Mouse (Mus musculus) heart, embryonic 16.5 days (tissue): ENCODE measurements around the gene Trim2. TPM values are rescaled to one million over a fixed set of nuclear protein-coding genes. Genes with fewer than 3 reads are reported as not detected.

Source experiments
- ATAC-seq: fragments of 200-750 bp; cut with Nextera tagmentation; replicated peaks from 2 replicates; pipeline ENCODE4 v1.8.0; 2017; ENCODE audit warnings: moderate number of reproducible peaks; ENCODE audit not compliant: insufficient read depth, low FRiP score; ENCODE audit errors: extremely low read depth
- H3K27ac ChIP-seq: fragments of 300-500 bp; sonication (generic); 2 replicates; pipeline ENCODE4 v1.5.1; 2014; ENCODE audit warnings: mild to moderate bottlenecking, low read length, control low read depth, moderate library complexity
- H3K27me3 ChIP-seq: fragments of 300-500 bp; sonication (generic); 2 replicates; pipeline ENCODE4 v1.6.1; 2014; ENCODE audit warnings: low read length, mixed read lengths; ENCODE audit not compliant: control insufficient read depth, insufficient read depth
- H3K36me3 ChIP-seq: fragments of 300-500 bp; sonication (generic); 2 replicates; pipeline ENCODE4 v1.6.1; 2014; ENCODE audit not compliant: control insufficient read depth, insufficient read depth
- H3K4me1 ChIP-seq: fragments of 300-500 bp; sonication (generic); 2 replicates; pipeline ENCODE4 v1.6.1; 2014; ENCODE audit warnings: low read length, mixed read lengths; ENCODE audit not compliant: control insufficient read depth, insufficient read depth
- H3K4me2 ChIP-seq: fragments of 300-500 bp; sonication (generic); 2 replicates; pipeline ENCODE4 v1.6.1; 2014; ENCODE audit warnings: low read depth, mild to moderate bottlenecking, control low read depth, low read length
- H3K4me3 ChIP-seq: fragments of 300-500 bp; sonication (generic); 2 replicates; pipeline ENCODE4 v1.5.1; 2014; ENCODE audit warnings: mild to moderate bottlenecking, control low read depth, low read length
- H3K9ac ChIP-seq: fragments of 300-500 bp; sonication (generic); 2 replicates; pipeline ENCODE4 v1.6.1; 2014; ENCODE audit warnings: low read length, control low read depth
- H3K9me3 ChIP-seq: fragments of 300-500 bp; sonication (generic); replicated peaks from 2 replicates; pipeline ENCODE4 v1.6.1; 2016; ENCODE audit warnings: low read length; ENCODE audit not compliant: control insufficient read depth
- WGBS: fragments of 180-500 bp; shearing (Covaris S2); extraction: QIAGEN DNeasy Blood & Tissue Kit; methylation state at CpG from one replicate; pipeline ENCODE4 v1.1.7; 2014; 5-methylcytosine and 5-hydroxymethylcytosine counted together
- polyA plus RNA-seq: library from polyadenylated mRNA; unstranded; fragments of >200 nt; fragmentation: Nextera tagmentation; extraction: Ambion mirVana; gene quantifications from 2 replicates; pipeline ENCODE4 v1.2.1, GENCODE M21; 2015

Gene Trim2
- polyA plus RNA-seq, 1 experiment from 2014 or later = 8.7 TPM

GRCm38 (mm10) chr3:84301674-84302073, 5.0 kb downstream of the Trim2 start:
- no peak overlapping the region for H3K4me3 ChIP-seq
- H3K9ac ChIP-seq = no peak overlapping the region
- no peak for ATAC-seq
- H3K9me3 ChIP-seq = peaks cover 8% of the 10 kb centered on the region; the same call in 1 of the 2 replicates
- 84% methylated on average over 4 of the region's 4 CpGs for WGBS
- peaks cover 8% of the 10 kb centered on the region for H3K4me1 ChIP-seq
- H3K27ac ChIP-seq = no peak overlapping the region
- H3K36me3 ChIP-seq = no peaks in the 10 kb centered on the region
- H3K4me2 ChIP-seq = no peak overlapping the region
- peaks cover 34% of the 10 kb centered on the region for H3K27me3 ChIP-seq

GRCm38 (mm10) chr3:84298186-84298585, 8.5 kb downstream of the Trim2 start:
- H3K4me3 ChIP-seq = no peak overlapping the region
- peaks cover 1% of the 10 kb centered on the region for H3K27me3 ChIP-seq
- no peaks in the 10 kb centered on the region for H3K4me1 ChIP-seq
- H3K27ac ChIP-seq = no peak overlapping the region
- H3K4me2 ChIP-seq = no peak overlapping the region
- H3K36me3 ChIP-seq = no peaks in the 10 kb centered on the region
- no peak overlapping the region for H3K9ac ChIP-seq
- ATAC-seq = no peak
- 41% methylated on average over 3 of the region's 3 CpGs for WGBS
- 0 out of 2 replicates have a peak, but pooled peaks cover 4% of the 10 kb centered on the region for H3K9me3 ChIP-seq

GRCm38 (mm10) chr3:84296676-84297075, 10.0 kb downstream of the Trim2 start:
- Histone ChIP-seq H3K27me3 (no peaks in the 10 kb centered on the region), H3K4me1 (no peaks in the 10 kb centered on the region), H3K9ac (no peak overlapping the region), H3K4me2 (no peak overlapping the region), H3K4me3 (no peak overlapping the region), H3K9me3 (0 out of 2 replicates have a peak, but pooled peaks cover 4% of the 10 kb centered on the region), H3K27ac (no peak overlapping the region), H3K36me3 (no peaks in the 10 kb centered on the region)
- ATAC-seq = no peak
- 51% methylated on average over 2 of the region's 2 CpGs for WGBS

GRCm38 (mm10) chr3:84294734-84295133, 11.9 kb downstream of the Trim2 start:
- Histone ChIP-seq H3K4me1 (no peaks in the 10 kb centered on the region), H3K9ac (no peak overlapping the region), H3K27me3 (no peaks in the 10 kb centered on the region), H3K4me3 (no peak overlapping the region), H3K4me2 (no peak overlapping the region), H3K9me3 (0 out of 2 replicates have a peak, but pooled peaks cover 4% of the 10 kb centered on the region), H3K27ac (no peak overlapping the region), H3K36me3 (no peaks in the 10 kb centered on the region)
- ATAC-seq = no peak
- 82% methylated on average over 9 of the region's 9 CpGs for WGBS

GRCm38 (mm10) chr3:84293666-84294595, 12.7 kb downstream of the Trim2 start:
- Histone ChIP-seq H3K9me3 (no peaks in the 10 kb centered on the region), H3K9ac (no peak overlapping the region), H3K36me3 (no peaks in the 10 kb centered on the region), H3K27me3 (no peaks in the 10 kb centered on the region), H3K27ac (no peak overlapping the region), H3K4me3 (no peak overlapping the region), H3K4me1 (no peaks in the 10 kb centered on the region), H3K4me2 (no peak overlapping the region)
- no peak for ATAC-seq
- 80% methylated on average over 13 of the region's 13 CpGs for WGBS

- no peaks in the 10 kb centered on the region for H3K27me3 ChIP-seq
- H3K36me3 ChIP-seq = no peaks in the 10 kb centered on the region
- ATAC-seq = no peak
- no peaks in the 10 kb centered on the region for H3K4me1 ChIP-seq
- H3K4me3 ChIP-seq = no peak overlapping the region
- 81% methylated on average over 5 of the region's 5 CpGs for WGBS
- no peak overlapping the region for H3K4me2 ChIP-seq
- no peak overlapping the region for H3K27ac ChIP-seq
- H3K9ac ChIP-seq = no peak overlapping the region
- no peaks in the 10 kb centered on the region for H3K9me3 ChIP-seq
These were observed 14.4 kb downstream of the Trim2 start for GRCm38 (mm10) chr3:84292238-84292637.

GRCm38 (mm10) chr3:84288931-84289330, 17.7 kb downstream of the Trim2 start:
- Histone ChIP-seq H3K27ac (no peak overlapping the region), H3K4me1 (no peaks in the 10 kb centered on the region; the same call in 1 of the 2 replicates), H3K9ac (no peak overlapping the region), H3K4me3 (no peak overlapping the region), H3K36me3 (no peaks in the 10 kb centered on the region), H3K9me3 (no peaks in the 10 kb centered on the region), H3K4me2 (no peak overlapping the region), H3K27me3 (no peaks in the 10 kb centered on the region)
- no peak for ATAC-seq
- 82% methylated on average over 4 of the region's 4 CpGs for WGBS

GRCm38 (mm10) chr3:84287256-84287655, 19.4 kb downstream of the Trim2 start:
- H3K4me2 ChIP-seq = no peak overlapping the region
- WGBS = 77% methylated on average over 3 of the region's 3 CpGs
- no peak for ATAC-seq

GRCm38 (mm10) chr3:84286311-84286710, 20.4 kb downstream of the Trim2 start:
- no peak overlapping the region for H3K9ac ChIP-seq
- H3K36me3 ChIP-seq = no peaks in the 10 kb centered on the region
- no peak overlapping the region for H3K4me3 ChIP-seq
- peaks cover 18% of the 10 kb centered on the region for H3K4me1 ChIP-seq
- ATAC-seq = no peak
- no peak overlapping the region for H3K4me2 ChIP-seq
- H3K9me3 ChIP-seq = no peaks in the 10 kb centered on the region
- 83% methylated on average over 5 of the region's 5 CpGs for WGBS
- no peaks in the 10 kb centered on the region for H3K27me3 ChIP-seq
- H3K27ac ChIP-seq = no peak overlapping the region

More at GRCm38 (mm10) chr3:84287256-84287655, 19.4 kb downstream of the Trim2 start:
- H3K36me3 ChIP-seq = no peaks in the 10 kb centered on the region
- no peaks in the 10 kb centered on the region for H3K9me3 ChIP-seq
- no peaks in the 10 kb centered on the region for H3K27me3 ChIP-seq
- no peak overlapping the region for H3K27ac ChIP-seq
- peaks cover 13% of the 10 kb centered on the region for H3K4me1 ChIP-seq
- no peak overlapping the region for H3K9ac ChIP-seq
- no peak overlapping the region for H3K4me3 ChIP-seq
